Mouse (Mus musculus) CH12.LX (cell line): ENCODE measurements around the gene Trappc13.

Experiments
- CHD2 ChIP-seq: IDR thresholded peaks from 2 replicates; pipeline ENCODE4 v1.6.1; 2011; ENCODE audit warnings: low read length, improper control_type of control experiment
- EP300 ChIP-seq: IDR thresholded peaks from 2 replicates; pipeline ENCODE4 v1.6.1; 2011; ENCODE audit warnings: low read length, improper control_type of control experiment
- HCFC1 ChIP-seq: IDR thresholded peaks from 2 replicates; pipeline ENCODE4 v1.6.1; 2012; ENCODE audit warnings: low read depth, mild to moderate bottlenecking, inconsistent platforms, low read length, improper control_type of control experiment
- NELFE ChIP-seq: IDR thresholded peaks from 2 replicates; pipeline ENCODE4 v1.6.1; 2011; ENCODE audit warnings: low read depth, low read length, improper control_type of control experiment
- POLR2A ChIP-seq: IDR thresholded peaks from 2 replicates; pipeline ENCODE4 v1.6.1; 2011; ENCODE audit warnings: low read depth, mild to moderate bottlenecking, improper control_type of control experiment, low read length
- RAD21 ChIP-seq: IDR thresholded peaks from 2 replicates; pipeline ENCODE4 v1.6.1; 2011; ENCODE audit warnings: low read depth, mild to moderate bottlenecking, low read length, improper control_type of control experiment, moderate library complexity
- ZNF384 ChIP-seq: IDR thresholded peaks from 2 replicates; pipeline ENCODE4 v1.6.1; 2012; ENCODE audit warnings: low read depth, low read length, improper control_type of control experiment, inconsistent platforms

- TF ChIP-seq ZNF384 (no peak), POLR2A (no peak), CHD2 (no peak), EP300 (no peak), NELFE (no peak), RAD21 (no peak), HCFC1 (no peak)
These were observed 54.4 kb downstream of the Trappc13 start for GRCm38 (mm10) chr13:104123662-104124381.
